Mouse (Mus musculus) heart, adult 9 months (tissue): ENCODE measurements around the gene Foxi3.

ENCODE experiments used
- DNase-seq, 2 experiments: peaks; one replicate each; pipeline ENCODE4 v3.0.0; 2022; ENCODE audit warnings: low spot score in 2 of 2

The Foxi3 gene

GRCm38 (mm10) chr6:70996123-70996723, 39.9 kb downstream of the Foxi3 start:
- no peak for DNase-seq

GRCm38 (mm10) chr6:71002656-71003055, 46.3 kb downstream of the Foxi3 start:
- no peak for DNase-seq

GRCm38 (mm10) chr6:71004161-71004560, 47.8 kb downstream of the Foxi3 start:
- no peak for DNase-seq
